Mouse (Mus musculus) hematopoietic stem cell, adult 5-6 weeks (primary cell): Measurements from ENCODE around the gene Odf2l. TPM values are rescaled to one million over a fixed set of nuclear protein-coding genes. Genes with fewer than 3 reads are reported as not detected.

Experiments
- ATAC-seq, 2 experiments: fragments of 125-278 bp in 1 of 2; replicated peaks in 1 of 2; 2 replicates each; pipeline ENCODE4 v1.8.0; 2016 to 2017; ENCODE audit warnings: inconsistent platforms in 2 of 2, mild to moderate bottlenecking in 2 of 2, moderate number of reproducible peaks in 2 of 2, low read depth in 1 of 2, moderate TSS enrichment in 1 of 2; ENCODE audit not compliant: low FRiP score in 2 of 2, poor library complexity in 2 of 2, severe bottlenecking in 2 of 2, insufficient read depth in 1 of 2, low TSS enrichment in 1 of 2
- total RNA-seq: library from RNA; stranded (forward); fragments of 172-1452, 232-1000 nt; gene quantifications from 2 replicates; pipeline ENCODE4 v1.2.3, GENCODE M21; 2017

Gene Odf2l
- total RNA-seq, 1 experiment from 2014 or later: 36.9 TPM

GRCm38 (mm10) chr3:145119425-145119824 lies 1.0 kb downstream of the Odf2l start:
- no peak for ATAC-seq

- no peak for ATAC-seq
These were observed 8.2 kb downstream of the Odf2l start for GRCm38 (mm10) chr3:145126618-145127017.

GRCm38 (mm10) chr3:145129356-145129755 lies 11.0 kb downstream of the Odf2l start:
- ATAC-seq: no peak

- ATAC-seq: peak; percentile 77 to 79
These were observed 13.0 kb downstream of the Odf2l start for GRCm38 (mm10) chr3:145131210-145131868.

- ATAC-seq: no peak
These were observed 21.8 kb downstream of the Odf2l start for GRCm38 (mm10) chr3:145140236-145140635.

GRCm38 (mm10) chr3:145142925-145143324 lies 24.5 kb downstream of the Odf2l start:
- no peak for ATAC-seq

GRCm38 (mm10) chr3:145143856-145144255 lies 25.5 kb downstream of the Odf2l start:
- ATAC-seq: no peak

GRCm38 (mm10) chr3:145146871-145147270 lies 28.5 kb downstream of the Odf2l start:
- no peak for ATAC-seq

GRCm38 (mm10) chr3:145147483-145147882 lies 29.1 kb downstream of the Odf2l start:
- no peak for ATAC-seq

- no peak for ATAC-seq
These were observed 29.6 kb downstream of the Odf2l start for GRCm38 (mm10) chr3:145147952-145148351.

- ATAC-seq: no peak
These were observed 32.7 kb downstream of the Odf2l start for GRCm38 (mm10) chr3:145151092-145151491.

- ATAC-seq: no peak
These were observed 33.5 kb downstream of the Odf2l start for GRCm38 (mm10) chr3:145151933-145152332.

- ATAC-seq: peak; percentile 10 to 49; a peak in 1 of 4 replicates
These were observed 38.5 kb downstream of the Odf2l start for GRCm38 (mm10) chr3:145156883-145157282.

- ATAC-seq: no peak
These were observed 40.1 kb downstream of the Odf2l start for GRCm38 (mm10) chr3:145158441-145158840.

- ATAC-seq: no peak
These were observed 48.4 kb downstream of the Odf2l start for GRCm38 (mm10) chr3:145166741-145167140.

- ATAC-seq: no peak
These were observed 49.4 kb downstream of the Odf2l start for GRCm38 (mm10) chr3:145167766-145168165.

- no peak for ATAC-seq
These were observed 50.7 kb downstream of the Odf2l start for GRCm38 (mm10) chr3:145168844-145169696.

GRCm38 (mm10) chr3:145170028-145170427 lies 51.6 kb downstream of the Odf2l start:
- no peak for ATAC-seq
